Mouse (Mus musculus): ENCODE measurements around the gene Scrn1.

Gene Scrn1

DNA sequence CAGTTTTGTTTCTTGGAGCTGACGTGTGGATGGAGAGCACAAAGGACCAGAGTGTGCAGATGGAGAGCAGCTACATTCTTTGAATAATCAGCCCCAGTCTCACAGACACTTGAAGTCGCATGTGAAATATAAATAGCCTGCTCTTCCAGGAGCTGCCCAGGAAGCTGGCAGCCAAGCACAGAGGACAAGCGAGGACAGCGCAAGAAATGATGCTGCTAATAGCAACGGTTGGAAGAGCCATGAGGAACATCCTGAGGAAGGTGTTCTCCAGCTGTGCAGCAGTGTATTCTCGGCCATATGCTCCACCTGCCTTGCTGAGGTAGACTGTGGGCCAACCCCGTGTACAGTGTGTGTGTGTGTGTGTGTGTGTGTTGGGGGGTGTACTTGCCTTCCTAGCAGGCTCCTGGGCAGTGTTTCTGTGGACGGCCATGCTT is 35.2 kb downstream of the Scrn1 start:
- no peak for DNase-seq (ENCODE audit: low read depth, low spot score)

DNA sequence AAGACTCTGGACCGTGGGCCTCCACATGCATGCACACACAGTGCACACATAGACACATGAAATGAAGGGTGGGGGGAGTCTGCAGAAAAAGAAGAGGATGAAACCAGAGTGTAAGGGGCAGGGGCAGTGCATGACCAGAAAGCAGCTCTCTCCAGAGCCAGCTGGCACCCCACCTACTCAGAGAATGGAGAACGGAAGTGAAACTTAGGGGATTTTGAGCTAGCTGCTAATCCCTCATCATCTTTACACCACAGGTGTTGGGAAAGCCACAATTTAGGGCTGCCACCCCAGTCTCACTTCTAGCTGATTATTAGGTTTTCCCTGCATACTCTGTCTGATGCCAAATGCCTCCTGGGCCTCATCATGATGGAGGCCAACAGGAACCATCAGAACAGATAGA is 36.1 kb downstream of the Scrn1 start:
- no peak for DNase-seq (ENCODE audit: low read depth, low spot score)

DNA sequence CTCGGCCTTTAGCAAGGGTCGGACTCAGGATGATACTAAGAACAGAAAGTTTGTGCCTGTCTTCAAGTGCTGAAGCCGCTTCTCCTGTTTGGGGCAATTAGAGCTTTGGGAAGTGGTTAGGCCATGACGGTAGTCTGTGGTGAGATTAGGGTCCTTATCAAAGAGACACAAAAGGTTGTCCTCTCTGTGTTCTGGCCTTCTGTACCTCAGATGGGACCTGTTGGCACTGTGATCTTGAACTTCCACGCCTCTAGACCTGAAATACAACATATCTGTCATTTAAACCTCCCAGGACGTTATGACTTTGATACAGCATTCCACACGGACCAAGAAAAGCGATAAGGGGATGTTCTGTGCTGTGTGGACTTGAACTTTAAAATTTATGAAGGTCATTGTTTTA is 37.6 kb downstream of the Scrn1 start:
- no peak for DNase-seq (ENCODE audit: low read depth, low spot score)

DNA sequence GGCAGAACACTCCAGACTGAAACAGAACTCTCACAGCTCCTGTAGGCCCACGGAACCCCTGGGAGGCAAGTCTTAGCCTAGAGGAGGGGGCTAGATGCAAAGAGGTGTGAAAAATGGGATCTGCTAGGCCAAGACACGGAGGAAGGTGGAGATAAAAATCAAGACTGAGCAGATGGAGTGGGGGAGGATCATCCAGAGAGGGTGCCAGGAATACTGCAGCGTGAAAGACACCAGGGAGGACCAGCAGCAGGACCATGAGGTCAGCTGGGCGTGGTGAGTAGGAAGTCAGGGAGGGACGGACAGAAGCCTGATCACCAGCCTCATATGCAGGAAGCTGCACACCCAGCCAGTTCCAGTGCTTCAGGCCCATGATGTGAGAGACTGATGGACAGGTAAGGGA is 47.5 kb downstream of the Scrn1 start:
- DNase-seq (ENCODE audit: low read depth, low spot score): no peak

DNA sequence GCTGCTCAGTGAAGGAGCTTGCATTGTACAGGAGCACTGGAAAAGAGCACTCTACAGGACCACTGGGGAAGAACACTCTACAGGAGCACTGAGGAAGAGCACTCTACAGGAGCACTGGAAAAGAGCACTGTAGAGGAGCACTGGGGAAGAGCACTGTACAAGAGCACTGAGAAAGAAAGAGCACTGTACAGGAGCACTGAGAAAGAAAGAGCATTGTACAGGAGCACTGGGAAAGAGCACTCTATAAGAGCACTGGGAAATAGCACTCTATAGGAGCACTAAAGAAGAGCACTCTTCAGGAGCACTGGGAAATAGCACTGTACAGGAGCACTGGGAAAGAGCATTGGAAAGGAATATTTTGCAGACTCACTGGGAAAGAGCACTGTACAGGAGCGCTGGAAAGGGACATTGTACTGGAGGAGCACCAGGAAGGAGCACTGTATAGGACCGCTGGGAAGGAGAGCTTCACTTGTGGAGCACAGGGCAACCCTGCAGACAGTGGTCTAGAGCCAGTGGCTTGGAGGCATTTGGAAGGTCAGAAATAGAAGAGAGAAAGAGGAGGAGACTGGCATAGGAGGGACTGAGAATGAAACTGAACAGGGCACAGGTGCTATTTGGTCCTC is 49.7 kb downstream of the Scrn1 start:
- no peak for DNase-seq (ENCODE audit: low read depth, low spot score)

DNA sequence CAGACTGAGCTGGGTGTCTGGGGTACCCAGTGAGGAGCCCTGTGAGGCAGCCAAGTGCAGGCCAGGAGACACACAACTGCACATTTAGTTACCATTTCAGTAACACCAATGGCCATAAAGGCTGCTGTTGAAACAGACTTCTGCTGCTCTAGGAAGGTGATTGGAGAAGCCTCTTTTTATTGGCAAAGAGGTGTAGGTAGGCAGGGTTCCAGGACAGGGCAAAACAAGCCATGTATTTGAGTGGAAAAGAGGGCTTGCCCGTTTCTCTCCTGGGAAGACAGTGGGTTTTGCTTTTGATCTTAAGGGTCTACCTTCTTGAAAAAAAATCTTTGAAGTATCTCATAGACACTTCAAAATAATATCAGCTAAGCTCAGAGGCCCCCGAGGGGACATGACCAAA is 54.0 kb downstream of the Scrn1 start:
- no peak for DNase-seq (ENCODE audit: low read depth, low spot score)

DNA sequence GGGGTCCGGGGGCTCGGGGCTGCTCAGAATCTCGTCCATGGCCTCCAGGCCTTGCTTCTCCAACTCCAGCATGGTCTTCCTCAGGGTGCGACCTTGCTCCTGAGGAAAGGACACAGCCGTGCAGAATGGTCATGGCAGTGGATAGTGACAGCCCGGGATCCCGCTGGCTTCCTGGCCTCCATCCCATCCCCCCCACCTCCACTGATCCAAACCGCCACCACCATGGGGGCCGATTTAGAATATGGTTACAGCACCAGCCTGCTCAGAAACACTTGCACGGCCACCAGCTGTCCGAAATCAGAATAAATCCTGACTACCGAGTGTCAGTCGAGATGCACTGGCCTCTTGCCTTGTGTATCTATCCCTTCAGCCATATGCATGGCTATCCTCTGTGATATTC is 57.0 kb downstream of the Scrn1 start:
- DNase-seq (ENCODE audit: low read depth, low spot score): no peak

DNA sequence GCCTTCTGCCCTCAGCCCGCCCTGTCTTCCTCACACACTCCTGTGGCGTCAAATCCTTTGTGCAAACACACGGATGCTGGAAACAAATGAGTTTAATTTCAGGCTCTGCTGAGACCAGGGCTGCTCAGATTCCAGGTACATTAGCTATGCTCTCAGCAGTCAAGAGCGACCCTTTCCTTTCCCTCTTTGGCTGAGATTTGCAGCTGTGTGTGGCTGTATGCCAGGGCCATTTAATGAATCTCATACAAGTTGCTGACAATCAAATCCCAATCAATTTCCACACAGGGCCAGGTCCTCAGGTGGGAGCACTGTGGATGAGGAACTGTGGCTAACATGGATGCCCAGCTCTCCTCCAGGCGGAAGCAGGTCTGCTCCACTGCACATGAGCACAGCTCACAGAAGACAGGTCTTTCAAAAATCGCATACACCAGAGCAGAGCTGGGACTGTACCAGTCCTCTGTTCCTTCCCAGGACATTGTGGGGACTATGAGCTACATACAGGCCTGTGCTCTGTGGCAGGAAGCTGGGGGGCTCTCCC is 58.0 kb downstream of the Scrn1 start:
- no peak for DNase-seq (ENCODE audit: low read depth, low spot score)

DNA sequence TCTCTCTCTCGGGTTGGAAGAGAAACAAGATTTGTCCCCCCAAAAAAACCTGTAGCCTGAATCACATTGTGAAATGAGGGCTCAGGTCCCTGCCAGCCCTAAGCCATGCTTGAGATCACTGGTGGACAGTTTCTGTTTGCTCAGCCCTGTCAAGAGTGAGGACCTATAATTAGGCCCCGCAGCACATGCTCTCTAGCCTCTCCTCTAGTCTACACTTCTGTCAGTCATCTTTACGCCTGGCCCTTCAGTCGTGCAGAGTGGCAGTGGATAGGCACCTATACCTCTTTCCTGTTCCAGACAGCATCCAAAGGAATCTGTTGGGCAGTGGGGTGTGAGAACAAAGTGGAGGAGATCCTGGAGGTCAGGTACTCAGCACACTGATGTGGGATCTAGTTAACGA is 58.5 kb downstream of the Scrn1 start:
- DNase-seq (ENCODE audit: low read depth, low spot score): no peak

DNA sequence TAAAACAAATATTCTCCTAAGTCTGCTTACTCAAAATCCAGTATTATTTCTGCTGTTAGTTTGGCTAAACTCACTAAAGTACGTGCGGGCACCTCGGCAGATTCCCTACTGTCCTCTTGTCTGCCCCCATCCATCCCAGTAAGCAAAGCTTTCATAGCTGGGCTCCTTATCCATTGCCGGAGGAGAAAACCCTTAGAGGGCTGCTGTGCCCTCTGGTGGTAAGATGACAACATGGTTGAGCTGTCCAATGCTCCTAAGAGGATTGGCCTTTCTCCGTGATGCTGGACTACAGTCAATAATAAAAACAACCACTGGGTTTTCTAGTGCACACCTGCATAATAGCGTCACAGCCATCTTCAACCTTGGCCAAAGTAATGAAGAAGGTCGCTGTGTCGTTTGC is 59.3 kb downstream of the Scrn1 start:
- no peak for DNase-seq (ENCODE audit: low read depth, low spot score)

DNA sequence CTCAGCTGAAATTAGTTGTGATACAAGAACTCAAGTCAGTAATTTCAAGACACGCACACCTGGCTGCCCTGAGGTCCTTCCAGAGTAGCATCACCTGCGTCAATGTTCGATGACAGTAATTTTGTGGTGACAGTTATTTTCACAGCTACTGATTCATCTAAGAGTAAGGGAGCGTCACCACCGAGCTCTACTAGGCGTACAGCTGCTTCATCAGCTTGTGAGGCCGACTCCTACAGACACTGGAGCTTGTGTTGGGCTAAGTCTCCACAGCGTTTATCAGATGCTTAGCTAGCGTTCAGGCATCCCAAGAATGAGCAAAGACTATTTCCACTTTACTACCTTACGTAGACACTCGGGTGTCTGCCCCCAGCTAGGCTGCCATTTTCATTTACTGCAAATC is 60.0 kb downstream of the Scrn1 start:
- DNase-seq (ENCODE audit: low read depth, low spot score): no peak

DNA sequence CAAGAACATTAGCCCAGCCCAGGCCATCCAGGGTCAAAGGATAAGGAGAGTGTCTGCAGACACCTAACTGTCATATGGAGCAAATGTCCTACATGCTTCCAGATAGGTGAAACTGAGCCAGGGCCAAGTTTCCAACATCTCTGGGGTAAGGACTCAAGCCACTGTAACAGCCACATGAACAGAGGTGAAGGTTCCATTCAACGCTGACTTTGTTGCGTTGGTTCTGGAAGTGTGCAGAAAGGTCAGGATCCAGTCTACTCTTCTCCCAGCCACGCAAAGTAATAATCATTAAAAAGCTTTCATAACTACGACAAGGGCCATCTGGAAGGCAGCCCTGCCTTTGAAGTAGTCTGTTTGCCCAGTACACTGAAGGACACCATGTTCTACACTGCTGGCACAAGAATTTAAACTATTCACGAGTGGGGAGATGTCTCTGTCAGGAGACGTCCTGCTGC is 63.6 kb downstream of the Scrn1 start:
- DNase-seq (ENCODE audit: low read depth, low spot score): no peak

DNA sequence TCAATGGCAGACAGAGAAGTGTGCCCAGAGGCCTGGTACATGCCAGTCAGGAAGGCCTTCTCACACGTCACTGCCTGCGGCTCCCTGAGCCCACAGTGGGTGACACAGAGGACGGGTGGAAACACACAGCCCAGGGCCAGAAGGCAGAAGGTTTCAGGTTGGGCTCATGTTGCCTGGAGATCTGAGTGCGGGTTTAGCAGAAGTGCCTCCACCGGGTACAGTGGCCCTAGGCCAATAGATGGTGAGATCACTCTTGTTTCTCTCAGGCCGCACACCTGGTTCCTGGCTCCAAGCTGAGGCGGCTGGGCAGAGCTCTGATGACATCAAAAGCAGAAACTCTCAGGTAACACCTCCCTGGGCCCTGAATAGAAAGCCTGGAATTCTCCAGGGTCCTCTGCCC is 70.1 kb downstream of the Scrn1 start:
- no peak for DNase-seq (ENCODE audit: low read depth, low spot score)

DNA sequence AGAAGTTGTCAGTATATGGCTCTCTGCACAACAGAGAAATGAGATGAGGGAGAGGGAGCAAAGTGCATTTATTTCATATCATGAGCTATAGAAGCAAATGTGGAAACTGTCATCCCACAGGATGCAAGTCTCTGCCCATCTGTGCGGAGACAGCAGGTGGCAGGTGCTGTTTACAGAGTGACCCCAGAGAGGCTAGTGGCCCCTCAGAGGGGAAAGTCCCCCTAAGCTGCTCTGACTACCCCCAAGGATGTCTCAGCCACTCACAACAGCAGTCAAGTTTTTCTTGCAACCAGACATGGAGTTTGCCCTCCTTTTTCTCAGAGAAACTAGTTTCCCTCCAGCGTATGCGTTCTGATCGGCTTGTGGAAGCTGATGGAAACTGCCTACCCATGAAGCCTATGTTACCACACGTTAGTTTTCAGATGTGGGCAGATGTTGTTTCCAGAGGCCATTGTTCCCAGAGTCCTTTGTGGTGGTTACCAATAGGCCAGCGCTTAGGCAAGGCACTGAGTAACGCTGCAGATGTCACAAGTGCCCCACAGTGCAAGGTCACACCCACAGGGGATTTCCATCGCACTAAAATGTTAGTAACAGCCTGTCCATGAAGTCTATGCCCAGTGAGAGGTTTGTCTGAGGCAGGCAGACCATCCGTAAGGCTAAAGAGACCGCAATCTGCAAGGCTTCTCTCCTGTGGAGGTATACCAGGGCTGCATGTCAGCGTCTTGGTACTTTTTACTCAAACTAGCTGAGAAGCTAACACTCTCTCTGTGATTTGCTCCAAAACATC is 71.5 kb downstream of the Scrn1 start:
- DNase-seq (ENCODE audit: low read depth, low spot score): no peak

DNA sequence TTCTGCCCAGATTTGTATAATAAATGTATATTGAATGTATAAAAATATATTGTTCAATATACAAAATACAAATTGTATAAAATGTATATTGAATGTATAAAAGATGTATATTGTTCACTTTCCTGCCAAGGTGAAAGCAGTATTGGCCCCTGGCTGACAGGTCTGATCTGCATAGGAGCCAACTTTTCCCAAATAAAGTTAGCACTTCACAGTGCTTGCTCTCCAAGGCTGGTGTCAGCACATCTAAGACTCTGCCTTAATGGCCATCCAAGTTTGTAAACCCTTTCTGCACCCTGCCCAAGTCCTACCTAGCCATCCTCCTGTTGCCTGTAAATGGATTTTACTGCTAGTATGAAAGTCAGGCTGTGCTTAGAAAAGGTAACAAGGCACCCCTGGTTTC is 72.2 kb downstream of the Scrn1 start:
- no peak for DNase-seq (ENCODE audit: low read depth, low spot score)

DNA sequence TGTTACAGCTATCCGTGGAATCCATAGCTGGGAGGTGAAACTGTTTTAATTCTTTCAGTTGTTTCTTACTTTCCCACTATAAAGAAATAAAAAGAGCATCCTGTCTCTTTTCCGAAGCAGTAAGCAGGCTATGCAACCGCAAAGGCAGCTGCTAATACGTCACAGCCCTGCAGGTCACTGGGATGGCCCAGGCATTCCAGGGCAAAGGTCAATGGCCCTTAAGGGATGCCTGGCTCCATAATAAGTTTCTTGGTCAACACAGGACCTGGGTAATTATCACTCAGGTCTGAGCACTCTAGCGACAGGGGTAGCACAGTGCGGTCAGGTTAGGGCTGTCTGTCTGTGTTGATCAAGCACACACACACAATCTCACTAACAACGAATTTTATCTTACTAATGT is 75.2 kb downstream of the Scrn1 start:
- DNase-seq (ENCODE audit: low read depth, low spot score): no peak

DNA sequence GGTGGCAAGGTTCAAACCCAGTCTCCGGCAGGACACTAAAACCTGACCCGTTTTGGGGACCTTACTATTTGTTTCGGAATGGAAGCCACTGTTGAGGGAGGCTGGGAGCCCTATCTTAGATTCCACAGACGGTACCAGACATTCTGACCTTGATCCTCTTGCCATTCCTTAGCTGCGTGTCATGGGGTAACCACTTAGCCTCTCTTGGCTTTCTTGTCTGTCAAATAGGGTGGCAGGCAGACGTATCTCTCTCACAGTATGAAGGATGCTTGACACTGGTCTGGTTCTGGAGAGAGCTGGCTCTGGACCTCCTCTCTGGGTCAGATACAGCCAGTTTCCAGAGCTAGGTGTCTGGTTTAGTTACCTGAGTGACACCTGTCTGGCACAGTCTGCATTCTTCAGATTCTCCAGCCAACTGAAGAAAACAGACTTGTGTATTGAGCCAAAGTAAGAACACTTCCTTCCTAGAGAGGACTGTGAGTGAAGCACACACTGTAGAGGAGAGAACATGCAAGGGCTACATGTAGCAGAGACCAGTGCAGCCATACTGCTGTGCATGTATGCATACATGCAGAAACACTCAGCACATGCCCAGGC is 80.2 kb downstream of the Scrn1 start:
- DNase-seq (ENCODE audit: low read depth, low spot score): no peak

DNA sequence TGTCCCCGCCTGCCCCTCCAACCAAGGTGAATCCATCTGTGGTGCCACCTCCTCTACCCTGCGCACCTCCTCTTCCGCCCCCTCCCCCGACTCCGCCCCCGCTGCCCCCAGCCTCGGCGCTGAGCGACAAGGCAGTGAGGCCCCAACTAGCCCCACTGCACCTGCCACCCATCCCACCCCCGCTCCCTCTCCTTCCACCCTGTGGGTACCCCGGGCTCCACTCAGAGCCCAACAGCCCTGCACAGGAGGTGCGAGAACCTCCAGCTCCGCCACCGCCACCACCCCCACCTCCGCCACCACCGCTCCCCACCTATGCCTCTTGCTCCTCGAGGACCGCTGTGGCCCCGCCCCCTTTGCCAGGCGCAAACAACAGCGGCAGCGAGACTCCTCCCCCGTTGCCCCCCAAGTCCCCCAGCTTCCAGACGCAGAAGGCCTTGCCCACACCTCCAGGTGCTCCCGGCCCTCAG is 80.8 kb downstream of the Scrn1 start:
- no peak for DNase-seq (ENCODE audit: low read depth, low spot score)

DNA sequence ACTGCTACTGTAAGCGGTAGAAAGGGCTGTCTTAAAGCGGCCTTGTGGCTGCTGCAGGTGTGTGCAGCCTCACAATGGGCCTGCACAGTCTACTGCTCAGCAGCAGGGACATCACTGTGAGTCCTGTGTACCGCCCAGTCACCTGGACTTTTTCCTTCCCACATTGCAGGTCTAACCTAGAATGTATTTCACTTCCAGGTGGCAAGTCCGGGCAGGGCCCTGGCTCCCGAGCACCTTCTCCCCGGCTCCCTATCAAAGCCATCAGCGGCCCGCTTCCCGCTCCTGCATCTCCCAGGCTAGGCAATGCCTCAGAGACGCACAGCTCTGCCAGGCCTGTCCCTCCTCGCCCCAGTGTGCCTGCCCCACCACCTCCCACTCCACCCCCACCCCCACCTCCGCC is 81.3 kb downstream of the Scrn1 start:
- no peak for DNase-seq (ENCODE audit: low read depth, low spot score)

DNA sequence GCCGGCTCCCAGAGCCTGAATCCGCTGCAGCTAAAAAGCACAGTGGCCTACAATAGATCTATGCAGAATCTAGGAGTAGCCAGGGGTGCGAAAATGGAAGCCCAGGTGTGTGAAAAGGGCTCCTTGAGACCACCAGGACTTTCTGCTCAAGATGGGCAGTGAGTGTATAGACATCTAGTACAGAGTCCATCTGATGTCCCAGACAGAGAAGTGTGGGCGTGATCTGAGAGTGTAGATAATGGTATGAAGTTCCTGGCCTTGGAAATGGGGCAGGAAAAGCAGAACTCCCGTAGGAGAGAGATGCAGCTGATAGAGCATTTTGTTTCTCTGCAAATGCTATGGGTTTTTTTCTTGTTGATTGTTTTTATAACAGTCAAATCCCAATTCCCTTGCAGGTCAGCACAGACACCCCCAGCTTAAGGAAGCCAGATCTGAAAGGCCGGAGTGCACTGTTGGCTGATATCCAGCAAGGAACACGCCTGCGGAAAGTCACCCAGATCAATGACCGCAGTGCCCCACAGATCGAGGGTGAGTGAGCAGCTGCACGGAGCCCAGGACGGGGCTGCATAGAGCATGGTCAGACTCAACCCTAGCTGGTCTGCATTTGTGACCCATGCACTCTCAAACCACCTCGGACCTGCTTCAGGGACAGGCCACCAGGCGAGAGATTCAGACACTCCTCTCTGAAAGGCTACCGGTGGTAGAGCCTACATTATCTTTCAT is 84.7 kb downstream of the Scrn1 start:
- DNase-seq (ENCODE audit: low read depth, low spot score): no peak

DNA sequence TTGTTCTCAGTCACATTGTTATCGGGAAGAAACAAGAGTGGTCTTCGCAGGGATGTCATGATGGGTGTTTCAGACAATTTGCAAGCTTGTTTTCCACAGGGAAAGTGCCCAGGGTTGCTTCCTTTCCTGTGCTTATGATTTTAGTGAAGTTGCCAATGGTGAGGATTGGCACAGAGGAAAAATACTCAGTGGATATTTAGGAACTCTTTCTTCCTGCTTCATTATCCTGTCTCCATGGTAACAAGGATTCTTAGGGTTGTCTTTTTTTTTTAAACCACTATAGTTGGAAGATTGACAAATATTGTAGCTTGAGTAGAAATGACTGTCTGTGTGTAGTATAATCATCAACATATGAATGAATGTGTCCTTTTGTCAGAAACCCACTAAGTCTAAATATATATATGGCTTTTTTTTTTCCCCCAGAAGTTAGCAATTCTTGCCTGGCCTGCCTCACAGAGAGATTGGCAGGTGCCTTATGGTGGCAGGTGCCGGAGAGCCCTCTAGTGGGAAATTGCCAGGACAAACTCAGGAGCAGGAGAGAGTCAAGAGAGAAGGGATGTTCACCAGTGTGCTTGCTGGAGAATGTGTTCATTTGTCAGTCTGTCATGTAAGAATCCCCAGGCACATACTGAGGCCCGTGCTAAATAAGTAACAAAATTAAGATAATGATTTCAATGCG is 87.5 kb downstream of the Scrn1 start:
- DNase-seq (ENCODE audit: low read depth, low spot score): no peak

All from WW6 (cell line).